Mouse (Mus musculus): ENCODE data around the gene Ccdc24. TPM values are rescaled to one million over a fixed set of nuclear protein-coding genes. Genes with fewer than 3 reads are reported as not detected.
A peak's percentile ranks its signal among the peaks of the same experiment; 100 is the strongest.

Gene Ccdc24
- polyA plus RNA-seq, 1 experiment = 137 TPM

DNA sequence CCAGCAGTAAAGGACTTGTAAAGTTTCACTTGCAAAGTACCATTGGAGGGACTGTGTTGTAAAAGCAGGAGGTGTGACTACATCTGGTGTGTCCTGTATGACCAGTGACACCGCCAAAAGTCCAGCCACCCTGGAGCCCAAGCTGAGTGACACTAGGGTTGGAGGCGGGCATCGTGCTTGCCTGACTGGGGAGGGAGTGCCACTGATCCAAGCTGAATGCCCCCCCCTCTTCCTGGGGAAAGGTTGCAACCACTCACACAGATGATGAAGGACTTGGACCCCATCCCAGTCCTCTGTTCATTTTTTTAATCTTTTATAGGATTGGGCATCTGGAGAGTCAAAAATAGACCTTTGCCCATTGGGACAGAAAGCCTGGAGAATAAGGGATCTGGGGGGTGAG is 30.8 kb downstream of the Ccdc24 start:
- no peaks in the 10 kb centered on the region for H3K36me3 ChIP-seq (ENCODE audit: control insufficient read depth, insufficient read depth, low read length)
- H3K4me1 ChIP-seq (ENCODE audit: control insufficient read depth, insufficient read depth, low read length) = no peaks in the 10 kb centered on the region
- H3K27me3 ChIP-seq (ENCODE audit: control insufficient read depth, insufficient read depth, low read length) = no peaks in the 10 kb centered on the region
- no peak overlapping the region for H3K27ac ChIP-seq (ENCODE audit: control insufficient read depth, insufficient read depth, low read depth, low read length)
- H3K4me3 ChIP-seq (ENCODE audit: control insufficient read depth, low read depth, low read length) = no peak overlapping the region
- TF ChIP-seq CTCF (IDR thresholded peaks at IDR 0.05; ENCODE audit: control insufficient read depth, insufficient read depth, insufficient replicate concordance, low read depth, low read length) (no peak), POLR2A (IDR thresholded peaks at IDR 0.05; ENCODE audit: control insufficient read depth, low read depth, low read length) (no peak)

DNA sequence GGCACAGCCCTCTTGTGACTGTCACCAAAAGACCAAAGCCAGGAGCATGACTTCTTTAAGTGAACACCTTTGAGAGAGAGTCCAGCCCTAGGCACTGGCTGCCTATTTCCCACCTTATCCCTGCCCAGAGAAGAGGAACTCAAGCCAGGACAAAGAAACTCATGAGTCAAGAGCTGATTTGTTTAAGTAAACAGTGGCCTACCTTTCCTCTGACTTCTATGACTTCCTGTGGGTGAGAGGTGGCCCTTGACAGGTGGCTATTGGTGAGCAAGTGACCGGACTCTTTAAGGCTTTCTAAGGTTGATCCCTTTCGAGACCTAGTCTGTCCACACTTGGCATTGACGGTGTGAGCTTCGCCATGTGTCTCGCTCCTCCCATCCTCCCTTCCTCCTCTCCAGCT is 31.5 kb downstream of the Ccdc24 start:
- Histone ChIP-seq H3K27me3 (ENCODE audit: control insufficient read depth, insufficient read depth, low read length) (no peaks in the 10 kb centered on the region), H3K27ac (ENCODE audit: control insufficient read depth, insufficient read depth, low read depth, low read length) (no peak overlapping the region), H3K4me1 (ENCODE audit: control insufficient read depth, insufficient read depth, low read length) (no peaks in the 10 kb centered on the region; the same call in 1 of the 2 replicates), H3K36me3 (ENCODE audit: control insufficient read depth, insufficient read depth, low read length) (no peaks in the 10 kb centered on the region), H3K4me3 (ENCODE audit: control insufficient read depth, low read depth, low read length) (no peak overlapping the region)
- TF ChIP-seq POLR2A (IDR thresholded peaks at IDR 0.05; ENCODE audit: control insufficient read depth, low read depth, low read length) (no peak), CTCF (IDR thresholded peaks at IDR 0.05; ENCODE audit: control insufficient read depth, insufficient read depth, insufficient replicate concordance, low read depth, low read length) (no peak)

DNA sequence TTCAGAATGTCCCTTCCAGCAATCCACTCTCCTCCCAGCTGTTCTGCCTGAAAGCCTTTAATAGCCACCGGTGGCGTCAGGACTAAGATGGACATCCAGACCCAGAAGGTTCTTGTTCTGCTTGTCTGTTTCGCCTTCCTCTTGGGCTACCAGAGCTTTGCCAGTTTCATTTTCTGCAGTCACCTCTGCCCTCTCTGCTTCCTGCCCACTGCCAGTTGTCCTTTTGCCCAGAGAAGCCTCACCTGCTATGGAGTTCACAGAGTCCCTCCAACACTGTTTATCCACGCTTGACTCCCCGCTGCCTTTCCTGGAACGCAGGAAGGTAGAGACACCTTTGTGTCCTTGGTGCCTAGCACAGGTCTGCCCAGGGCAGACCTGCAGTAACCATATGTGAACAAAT is 33.0 kb downstream of the Ccdc24 start:
- H3K36me3 ChIP-seq (ENCODE audit: control insufficient read depth, insufficient read depth, low read length) = no peaks in the 10 kb centered on the region
- TF ChIP-seq CTCF (IDR thresholded peaks at IDR 0.05; ENCODE audit: control insufficient read depth, insufficient read depth, insufficient replicate concordance, low read depth, low read length) (no peak), POLR2A (IDR thresholded peaks at IDR 0.05; ENCODE audit: control insufficient read depth, low read depth, low read length) (no peak)
- no peak overlapping the region for H3K27ac ChIP-seq (ENCODE audit: control insufficient read depth, insufficient read depth, low read depth, low read length)
- no peak overlapping the region for H3K4me3 ChIP-seq (ENCODE audit: control insufficient read depth, low read depth, low read length)
- H3K27me3 ChIP-seq (ENCODE audit: control insufficient read depth, insufficient read depth, low read length) = no peaks in the 10 kb centered on the region
- H3K4me1 ChIP-seq (ENCODE audit: control insufficient read depth, insufficient read depth, low read length) = peaks cover 10% of the 10 kb centered on the region

DNA sequence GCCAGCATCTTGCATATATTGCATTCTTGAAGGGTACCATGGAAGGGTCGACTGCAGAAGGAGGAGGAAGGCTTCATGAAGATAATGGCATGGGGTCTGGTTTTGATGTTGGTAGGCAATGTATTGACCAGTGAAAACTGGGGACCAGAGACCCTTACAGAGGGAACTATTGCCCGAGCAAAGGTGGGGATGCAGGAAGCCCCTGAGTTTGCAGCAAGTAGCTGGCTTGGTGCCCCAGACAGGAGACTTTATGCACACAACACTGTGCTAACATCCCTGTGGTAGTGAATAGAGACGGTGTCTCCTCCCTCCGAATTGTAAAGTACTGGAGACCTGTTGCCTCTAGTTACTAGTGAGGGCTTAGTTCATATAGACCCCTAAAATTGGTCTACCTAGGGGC is 35.1 kb downstream of the Ccdc24 start:
- no peak overlapping the region for H3K27ac ChIP-seq (ENCODE audit: control insufficient read depth, insufficient read depth, low read depth, low read length)
- H3K36me3 ChIP-seq (ENCODE audit: control insufficient read depth, insufficient read depth, low read length) = no peaks in the 10 kb centered on the region
- no peak overlapping the region for H3K4me3 ChIP-seq (ENCODE audit: control insufficient read depth, low read depth, low read length)
- H3K4me1 ChIP-seq (ENCODE audit: control insufficient read depth, insufficient read depth, low read length) = peaks cover 10% of the 10 kb centered on the region
- H3K27me3 ChIP-seq (ENCODE audit: control insufficient read depth, insufficient read depth, low read length) = no peaks in the 10 kb centered on the region
- no peak for TF ChIP-seq POLR2A (IDR thresholded peaks at IDR 0.05; ENCODE audit: control insufficient read depth, low read depth, low read length)
- TF ChIP-seq CTCF (IDR thresholded peaks at IDR 0.05; ENCODE audit: control insufficient read depth, insufficient read depth, insufficient replicate concordance, low read depth, low read length) = no peak

DNA sequence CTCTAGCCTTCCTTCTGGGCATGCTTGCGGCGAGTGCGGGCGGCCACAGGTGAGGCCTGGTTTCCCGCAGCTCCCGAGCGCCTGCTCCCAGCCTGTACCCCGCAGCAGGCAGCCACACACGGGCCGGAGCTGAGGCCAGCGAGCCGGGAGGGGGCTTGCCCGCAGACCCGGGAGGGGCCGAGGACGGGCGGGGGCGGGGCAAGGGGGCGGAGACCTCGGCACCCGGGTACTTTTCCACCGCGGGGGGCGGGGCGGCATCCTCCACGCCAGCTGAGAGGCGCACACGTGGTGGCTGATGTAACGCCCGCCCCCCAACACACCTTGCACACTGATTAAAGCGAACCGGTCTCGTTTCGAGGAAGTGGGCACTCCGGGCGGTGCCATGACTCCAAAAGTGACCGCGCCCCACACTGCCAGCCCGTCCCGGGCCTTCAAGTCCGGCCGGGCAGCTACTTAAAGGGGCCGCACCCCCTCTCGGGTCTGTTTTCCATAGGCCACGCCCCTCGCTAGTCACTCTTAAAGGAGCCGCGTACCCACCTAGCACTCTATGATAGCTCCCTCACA is 36.1 kb downstream of the Ccdc24 start:
- peak overlapping the region; percentile 96 for H3K4me3 ChIP-seq (ENCODE audit: control insufficient read depth, low read depth, low read length)
- TF ChIP-seq CTCF (IDR thresholded peaks at IDR 0.05; ENCODE audit: control insufficient read depth, insufficient read depth, insufficient replicate concordance, low read depth, low read length) (no peak), POLR2A (IDR thresholded peaks at IDR 0.05; ENCODE audit: control insufficient read depth, low read depth, low read length) (no peak)
- peak overlapping the region; percentile 79 for H3K27ac ChIP-seq (ENCODE audit: control insufficient read depth, insufficient read depth, low read depth, low read length)
- peaks cover 10% of the 10 kb centered on the region for H3K4me1 ChIP-seq (ENCODE audit: control insufficient read depth, insufficient read depth, low read length)
- no peaks in the 10 kb centered on the region for H3K36me3 ChIP-seq (ENCODE audit: control insufficient read depth, insufficient read depth, low read length)
- H3K27me3 ChIP-seq (ENCODE audit: control insufficient read depth, insufficient read depth, low read length) = no peaks in the 10 kb centered on the region

DNA sequence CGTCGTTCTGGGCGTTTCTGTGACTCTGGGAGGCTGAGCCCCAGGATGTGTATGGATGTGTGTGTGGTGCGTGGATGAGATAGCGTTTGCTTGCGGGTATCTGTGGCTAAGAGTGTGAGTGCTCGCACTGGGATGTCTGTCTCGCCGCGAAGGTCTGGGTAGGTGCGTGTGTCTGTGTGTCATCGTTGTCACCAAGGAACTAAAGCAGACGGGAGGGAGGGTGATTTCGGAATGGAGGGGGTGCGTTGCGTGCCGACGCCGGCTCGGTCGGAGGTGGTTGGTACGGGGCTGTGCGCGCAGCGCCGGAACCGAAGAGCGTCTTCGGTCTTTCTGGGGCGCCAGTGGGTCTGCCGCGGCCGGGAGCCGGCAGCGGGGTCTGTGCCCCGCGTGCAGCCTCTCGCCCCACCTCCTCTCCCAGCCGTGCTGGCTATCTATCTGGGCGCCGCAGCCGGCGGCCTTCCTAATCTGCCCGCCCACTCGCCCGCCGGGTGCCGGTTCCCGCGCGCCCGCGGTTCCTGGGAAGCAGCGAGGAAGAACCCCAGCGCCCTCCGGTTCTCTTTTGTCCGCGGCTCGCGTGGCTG is 36.7 kb downstream of the Ccdc24 start:
- no peaks in the 10 kb centered on the region for H3K27me3 ChIP-seq (ENCODE audit: control insufficient read depth, insufficient read depth, low read length)
- peaks cover 10% of the 10 kb centered on the region for H3K4me1 ChIP-seq (ENCODE audit: control insufficient read depth, insufficient read depth, low read length)
- H3K36me3 ChIP-seq (ENCODE audit: control insufficient read depth, insufficient read depth, low read length) = no peaks in the 10 kb centered on the region
- TF ChIP-seq POLR2A (IDR thresholded peaks at IDR 0.05; ENCODE audit: control insufficient read depth, low read depth, low read length) (no peak), CTCF (IDR thresholded peaks at IDR 0.05; ENCODE audit: control insufficient read depth, insufficient read depth, insufficient replicate concordance, low read depth, low read length) (no peak)
- peak overlapping the region; percentile 96 for H3K4me3 ChIP-seq (ENCODE audit: control insufficient read depth, low read depth, low read length)
- H3K27ac ChIP-seq (ENCODE audit: control insufficient read depth, insufficient read depth, low read depth, low read length) = peak overlapping the region; percentile 74

DNA sequence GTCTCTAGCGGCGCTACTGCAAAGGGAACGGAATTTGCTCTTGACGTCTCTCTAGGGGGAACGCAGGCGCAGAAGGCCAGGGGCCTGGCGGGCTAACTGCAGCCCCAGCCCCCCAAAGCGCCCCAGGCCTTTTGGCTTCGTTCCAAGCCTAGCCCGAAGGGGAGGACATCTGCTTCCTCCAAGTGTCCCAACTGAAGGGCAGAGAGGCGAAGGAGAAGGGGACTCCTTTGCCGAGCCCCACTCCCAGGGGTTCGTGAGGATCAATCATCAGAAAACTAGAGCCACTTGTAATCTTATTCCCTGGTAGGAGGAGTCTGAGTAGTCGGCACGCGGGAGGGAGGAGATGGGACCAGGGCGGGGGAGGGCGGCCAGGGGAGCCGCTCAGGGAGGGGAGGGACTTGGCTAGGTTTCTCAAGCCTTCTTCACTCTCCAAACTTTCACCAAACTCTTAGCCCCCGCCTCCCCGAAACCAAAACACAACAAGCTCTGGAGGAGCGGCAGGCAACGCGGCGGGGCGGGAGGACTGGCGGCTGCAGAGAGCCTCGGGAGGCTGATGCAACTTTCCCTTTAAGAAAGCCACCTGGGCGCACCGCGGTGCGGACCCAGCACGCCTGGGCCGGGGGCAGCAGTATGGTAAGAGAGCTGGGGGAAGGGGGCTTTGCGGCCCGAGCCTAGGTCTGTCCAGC is 37.4 kb downstream of the Ccdc24 start:
- Histone ChIP-seq H3K36me3 (ENCODE audit: control insufficient read depth, insufficient read depth, low read length) (no peaks in the 10 kb centered on the region), H3K27me3 (ENCODE audit: control insufficient read depth, insufficient read depth, low read length) (no peaks in the 10 kb centered on the region), H3K27ac (ENCODE audit: control insufficient read depth, insufficient read depth, low read depth, low read length) (peak overlapping the region; percentile 25; the same call in 1 of the 2 replicates), H3K4me1 (ENCODE audit: control insufficient read depth, insufficient read depth, low read length) (peaks cover 10% of the 10 kb centered on the region), H3K4me3 (ENCODE audit: control insufficient read depth, low read depth, low read length) (peak overlapping the region; percentile 96)
- TF ChIP-seq POLR2A (IDR thresholded peaks at IDR 0.05; ENCODE audit: control insufficient read depth, low read depth, low read length) (no peak), CTCF (IDR thresholded peaks at IDR 0.05; ENCODE audit: control insufficient read depth, insufficient read depth, insufficient replicate concordance, low read depth, low read length) (no peak)
